Mouse (Mus musculus) T-helper 2 cell (primary cell): ENCODE measurements around the gene Frat2.
"Not testable (repeated sequence)": the region's sequence is repeated elsewhere in the genome, so short reads cannot be mapped to it uniquely, and the experiment has no call there.

ENCODE experiments used
- in situ Hi-C: fragments of 300-600 bp; cut with MboI, MseI; formaldehyde crosslinking; loops from one replicate; pipeline ENCODE4 v1.15.1; 2025; ENCODE audit warnings: high pct_unique_total_duplicates

The Frat2 gene

GRCm38 (mm10) chr19:41847992-41848851, at the start of gene Frat2:
Gene Frat2 (minus strand): TSS chr19:41848132.
- in situ Hi-C loops = no loop called here

DNA sequence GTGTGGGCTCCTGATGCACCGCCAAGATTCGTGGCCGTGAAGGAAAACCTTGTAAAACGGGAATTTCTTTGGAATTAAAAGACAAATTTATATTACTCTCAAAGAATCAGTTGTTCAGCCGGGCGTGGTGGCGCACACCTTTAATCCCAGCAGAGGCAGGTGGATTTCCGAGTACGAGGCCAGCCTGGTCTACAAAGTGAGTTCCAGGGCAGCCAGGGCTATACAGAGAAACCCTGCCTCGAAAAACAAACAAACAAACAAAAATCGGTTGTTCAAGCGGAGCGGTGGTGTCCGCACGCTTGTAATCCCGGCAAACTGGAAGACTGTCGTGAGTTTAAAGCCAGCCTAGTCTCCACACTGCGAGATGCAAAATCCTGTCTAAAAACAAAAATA, 48.4 kb upstream of the Frat2 start:
- in situ Hi-C loops = no loop called here

DNA sequence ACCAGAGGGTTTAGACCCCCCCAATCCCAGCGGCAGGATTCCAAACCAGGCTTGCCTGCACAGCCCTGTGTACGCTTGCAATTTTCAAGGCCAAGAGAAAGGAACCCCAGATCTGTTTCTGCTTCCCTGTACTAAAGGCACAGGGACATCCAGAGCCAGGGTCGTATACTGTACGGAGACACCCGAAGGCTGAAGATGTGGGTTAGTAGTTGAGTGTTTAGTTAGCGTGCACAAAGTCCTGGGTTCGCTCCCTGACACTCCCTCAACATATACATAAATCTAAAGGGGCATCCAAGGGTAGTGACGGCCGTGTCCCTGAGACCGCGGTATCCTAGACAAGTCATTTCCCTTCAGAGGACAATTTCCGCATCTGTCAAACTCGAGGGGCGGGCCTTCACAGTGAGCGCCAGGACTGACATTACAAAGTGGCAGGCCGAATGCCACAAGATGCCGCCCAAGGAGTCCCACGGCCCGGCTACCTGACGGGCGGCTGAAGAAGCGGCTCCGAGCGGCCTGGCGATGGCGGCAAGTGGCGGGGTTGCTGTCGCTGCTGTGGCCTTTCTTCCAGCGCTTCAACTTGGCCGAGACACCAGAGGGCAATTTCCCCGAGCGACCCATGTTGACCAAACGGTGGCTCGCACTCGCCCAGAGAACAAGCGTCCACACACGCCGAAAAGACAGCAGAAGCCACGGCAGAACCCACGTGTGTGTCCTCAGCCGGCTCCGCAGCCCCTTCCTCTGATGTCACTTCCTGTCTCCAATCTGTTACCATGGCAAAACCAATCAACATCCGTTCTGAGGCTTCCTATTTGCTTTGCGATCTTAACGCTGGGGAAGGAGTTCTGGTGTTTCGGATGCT, 47.8 kb upstream of the Frat2 start, which contains the start of gene Rrp12:
Rrp12 (minus strand) TSS at position 714 of the 859 bp plus-strand sequence.
- in situ Hi-C loops = no loop called here

DNA sequence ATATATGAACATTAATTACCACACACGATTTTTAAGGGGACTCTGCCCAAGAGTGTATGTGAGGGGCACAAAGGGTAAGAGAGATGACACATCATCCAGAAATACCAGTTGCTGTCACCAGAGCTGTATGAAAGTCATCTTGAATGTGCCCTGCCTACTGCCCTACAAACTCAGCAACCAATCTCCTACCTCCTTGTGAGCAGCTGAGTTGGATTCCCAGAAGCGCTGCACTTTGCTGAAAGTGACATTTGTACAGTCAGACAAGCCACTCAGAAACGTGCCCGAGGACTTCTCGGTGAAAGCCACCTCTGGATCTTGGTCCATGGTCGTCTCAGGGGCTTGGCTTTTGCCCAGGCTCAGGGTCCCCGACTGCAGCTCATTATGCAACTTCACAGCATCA, 47.0 kb upstream of the Frat2 start:
- in situ Hi-C loops = no loop called here

GRCm38 (mm10) chr19:41888191-41888590, 40.3 kb upstream of the Frat2 start:
- in situ Hi-C loops = loop anchor here (5.0 kb wide), 1 partner anchor 81 kb away; no protein-coding TSS in a partner anchor

GRCm38 (mm10) chr19:41883882-41884281, 36.0 kb upstream of the Frat2 start:
- in situ Hi-C loops = no loop called here

DNA sequence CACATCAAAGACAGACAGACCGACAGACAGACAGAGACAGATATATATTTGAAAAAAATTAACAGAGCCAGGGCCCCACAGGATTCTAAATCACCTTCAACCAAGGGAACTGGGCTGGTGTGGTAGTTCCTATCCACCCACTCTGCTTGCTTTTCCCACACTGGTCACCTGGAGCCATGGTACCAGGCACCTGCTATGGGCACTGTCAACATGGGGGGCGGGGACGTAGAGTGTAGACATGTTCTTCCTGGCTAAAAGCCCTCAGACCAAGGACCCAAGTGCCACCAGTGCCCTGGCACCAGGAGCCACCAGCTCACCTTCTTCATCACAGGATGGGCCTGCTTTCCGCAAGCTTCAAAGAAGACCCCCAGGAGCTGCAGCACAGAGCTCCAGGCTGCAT, 33.9 kb upstream of the Frat2 start:
- in situ Hi-C loops = no loop called here

- in situ Hi-C loops = no loop called here
Observed at GRCm38 (mm10) chr19:41874356-41874755, 26.4 kb upstream of the Frat2 start.

DNA sequence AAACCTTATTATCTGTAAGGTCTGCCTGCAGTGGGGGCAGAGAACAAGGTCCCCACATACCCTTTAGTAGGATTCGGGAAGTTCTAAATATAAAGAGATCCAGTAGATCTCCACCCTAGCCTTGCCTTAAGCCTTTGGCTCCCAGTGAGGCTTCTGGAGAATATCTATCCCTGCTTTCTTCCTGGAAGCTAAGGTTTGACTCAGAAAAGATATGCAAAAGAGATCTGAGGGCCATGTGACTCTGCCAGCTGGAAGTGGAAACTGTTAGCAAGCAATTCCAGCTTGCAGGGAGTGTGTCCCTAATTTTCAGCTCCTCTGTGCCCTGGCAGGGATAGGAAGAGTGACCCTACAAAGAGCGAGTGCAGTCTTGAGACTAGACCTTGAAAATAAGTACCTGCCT, 24.4 kb upstream of the Frat2 start:
- in situ Hi-C loops = no loop called here

DNA sequence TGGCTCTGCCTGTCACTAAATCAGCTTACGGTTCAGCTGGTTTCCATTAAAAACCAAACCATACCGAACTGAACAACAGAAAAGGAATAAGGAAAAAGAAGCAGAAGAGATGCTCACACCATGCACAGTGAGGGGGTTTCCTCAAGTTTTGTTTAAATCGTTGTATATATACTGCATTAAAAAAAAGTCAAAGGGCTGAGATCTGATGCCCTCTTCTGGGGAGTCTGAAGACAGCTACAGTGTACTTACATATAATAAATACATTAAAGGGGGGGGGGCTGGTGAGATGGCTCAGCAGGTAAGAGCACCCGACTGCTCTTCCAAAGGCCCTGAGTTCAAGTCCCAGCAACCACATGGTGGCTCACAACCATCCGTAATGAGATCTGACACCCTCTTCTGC, 22.0 kb upstream of the Frat2 start:
- in situ Hi-C loops = not testable (repeated sequence)

DNA sequence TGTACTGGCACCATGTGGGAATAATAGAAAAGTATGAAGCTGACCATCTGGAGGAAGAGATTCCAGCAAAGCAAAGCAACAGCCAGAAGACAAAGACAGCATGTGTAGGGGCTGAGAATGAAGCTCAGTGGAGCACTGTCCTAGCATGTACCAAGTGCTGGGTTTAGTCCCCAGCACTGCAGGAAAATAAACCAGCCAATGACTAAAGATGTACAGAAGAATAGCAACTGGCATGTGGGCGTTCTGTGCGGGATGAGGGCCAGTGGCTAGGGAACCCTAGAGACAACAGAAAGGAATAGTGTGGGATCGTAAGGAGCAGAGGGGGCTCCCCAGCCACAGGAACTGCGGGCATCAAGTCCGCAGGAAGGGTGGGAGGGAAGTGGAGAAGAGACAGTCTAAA, 21.4 kb upstream of the Frat2 start:
- in situ Hi-C loops = no loop called here

DNA sequence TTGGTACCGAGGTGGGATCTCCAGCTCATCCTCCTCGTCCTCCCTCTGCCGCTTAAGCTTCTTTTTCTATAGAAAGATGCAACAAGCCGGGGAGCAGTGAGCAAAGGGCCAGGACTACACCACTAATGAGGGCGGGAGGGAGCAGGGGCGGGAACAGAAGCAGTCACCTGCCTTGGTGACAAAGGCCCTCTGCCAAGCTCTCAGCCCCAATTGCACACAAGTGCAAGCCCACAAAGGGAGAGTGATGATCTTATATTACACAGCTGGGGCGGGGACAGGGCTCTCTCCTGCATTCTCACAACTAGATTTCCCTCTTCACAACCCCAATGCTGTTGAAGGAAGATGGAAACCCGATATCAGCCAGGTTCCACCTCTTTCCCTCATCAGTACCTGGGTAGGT, 18.8 kb upstream of the Frat2 start:
- in situ Hi-C loops = no loop called here

- in situ Hi-C loops = no loop called here
Observed at GRCm38 (mm10) chr19:41857816-41858310, 9.9 kb upstream of the Frat2 start.

DNA sequence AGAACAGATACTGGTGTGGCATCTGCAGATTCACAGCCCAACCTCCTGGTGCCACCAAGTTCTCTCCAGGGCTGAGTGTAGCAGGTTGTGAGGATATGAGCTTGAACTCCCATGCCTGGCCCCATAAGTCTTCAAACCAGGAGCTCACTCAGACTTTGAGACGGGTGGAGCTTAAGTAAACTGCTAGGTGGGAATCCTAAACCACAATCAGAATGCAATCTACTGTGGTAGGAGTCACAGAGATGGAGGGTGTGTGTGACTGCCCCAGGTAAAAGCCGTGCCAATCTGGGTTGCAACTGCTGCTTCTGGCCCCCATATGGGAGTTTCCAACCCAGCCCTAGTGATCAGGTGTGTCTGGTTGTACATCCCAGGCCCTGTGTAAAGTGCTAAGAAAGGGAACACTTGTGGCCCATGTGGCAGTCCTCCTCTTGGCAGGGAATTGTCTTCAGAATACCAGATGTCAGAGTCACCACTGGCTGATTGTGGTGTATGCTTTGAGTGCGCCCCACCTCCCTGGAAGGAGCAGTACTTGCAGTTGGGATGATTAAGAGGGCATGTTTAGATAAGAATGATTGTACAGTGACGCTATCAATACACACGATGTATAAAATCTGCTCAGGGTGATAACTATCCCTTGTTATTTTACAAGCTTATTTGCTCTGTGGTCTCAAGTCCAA, 9.3 kb upstream of the Frat2 start:
- in situ Hi-C loops = no loop called here

DNA sequence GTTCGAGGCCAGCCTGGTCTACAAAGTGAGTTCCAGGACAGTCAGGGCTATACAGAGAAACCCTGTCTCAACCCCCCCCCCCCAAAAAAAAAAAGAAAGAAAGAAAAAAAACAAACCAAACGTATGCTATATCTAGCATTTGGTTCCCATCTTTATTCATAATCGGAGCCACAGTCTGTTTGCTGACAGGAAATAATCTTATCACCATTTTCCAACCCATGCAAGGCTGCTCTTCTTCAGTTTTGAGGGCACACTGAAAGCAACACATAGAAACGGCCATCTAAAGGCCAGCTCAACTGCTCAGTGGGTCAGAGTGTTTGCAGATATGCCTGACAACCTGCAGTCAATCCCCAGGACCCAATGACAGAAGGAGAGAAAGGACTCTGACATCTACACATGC, 4.5 kb upstream of the Frat2 start:
- in situ Hi-C loops = no loop called here

DNA sequence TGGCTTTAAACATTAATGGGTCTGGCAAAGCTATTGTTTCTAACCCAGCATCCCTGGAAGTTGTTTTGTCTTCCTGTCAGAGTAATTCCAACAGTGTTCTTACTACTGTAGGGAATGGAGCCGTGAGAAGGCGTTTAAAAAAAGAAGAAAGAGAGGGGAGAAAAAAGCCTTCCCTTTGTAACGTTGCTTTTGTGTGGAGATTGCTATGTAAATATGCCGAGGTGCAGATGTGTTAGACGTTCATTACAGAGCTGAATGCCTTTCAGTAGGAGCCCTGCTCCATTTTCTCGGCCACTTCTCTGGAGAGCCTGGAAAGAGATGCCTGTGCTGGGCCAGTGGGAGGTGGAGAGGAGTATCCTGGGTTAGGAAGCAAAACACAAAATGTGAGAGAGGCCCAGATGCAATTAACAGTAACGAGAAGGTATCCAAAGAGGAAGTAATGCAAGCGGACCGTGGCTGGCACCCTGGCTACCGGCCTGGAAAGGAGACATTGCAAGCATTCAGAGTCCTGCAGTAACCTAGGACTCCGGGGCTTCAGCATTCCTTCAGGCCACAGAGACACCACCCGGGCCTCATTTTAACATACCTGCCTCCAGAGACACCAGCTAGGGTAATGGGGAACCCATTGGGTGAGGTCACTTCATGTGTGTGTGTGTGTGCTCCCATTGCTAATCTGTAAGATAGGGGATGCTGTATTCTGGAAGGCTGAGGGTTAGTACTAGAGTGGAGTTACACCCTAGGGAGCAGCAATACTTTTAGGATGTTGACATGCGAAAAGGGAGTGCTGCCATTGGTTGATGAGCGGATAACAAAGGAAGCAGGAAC, 3.0 kb upstream of the Frat2 start:
- in situ Hi-C loops = no loop called here

DNA sequence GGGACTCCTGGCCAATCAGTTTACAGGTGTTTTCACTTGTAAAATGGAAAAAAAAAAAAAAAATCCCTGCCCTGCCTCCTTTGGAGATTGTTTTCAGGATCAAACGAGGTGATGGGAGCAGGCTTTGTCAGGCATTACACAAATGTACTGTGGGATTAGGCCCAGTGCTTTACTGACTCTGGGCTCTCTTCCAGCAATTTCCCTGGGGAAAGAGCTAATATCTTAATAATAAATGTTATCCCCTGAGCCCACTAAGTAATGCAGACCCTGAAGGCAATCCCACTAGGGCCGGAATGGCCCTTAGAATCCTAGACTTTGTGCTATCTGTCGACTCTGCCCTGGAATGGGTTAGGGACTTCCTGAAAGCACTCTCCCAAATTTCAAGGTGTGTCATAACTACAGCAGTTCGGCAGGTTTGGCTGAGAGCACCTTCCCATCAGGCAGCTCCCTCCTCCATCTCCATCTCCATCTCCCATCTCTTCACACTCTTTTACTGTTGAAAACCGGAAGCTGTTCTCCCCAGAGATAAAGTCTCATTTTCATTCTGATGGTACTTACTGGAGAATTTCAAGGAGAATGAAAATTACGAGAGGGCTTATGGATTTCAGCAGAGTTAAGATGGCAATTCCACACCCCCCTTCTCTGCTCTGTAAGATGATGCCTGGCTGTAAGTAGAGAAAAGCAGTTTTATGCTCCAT, 2.2 kb upstream of the Frat2 start:
- in situ Hi-C loops = no loop called here

- in situ Hi-C loops = not testable (repeated sequence)
Observed at GRCm38 (mm10) chr19:41847614-41847991, 329 bp downstream of the Frat2 start.

- in situ Hi-C loops = no loop called here
Observed at GRCm38 (mm10) chr19:41847091-41847581, 796 bp downstream of the Frat2 start.
